Mouse (Mus musculus) T-helper 17 cell (primary cell): Measurements from ENCODE around the gene 3110009E18Rik.

Source experiments
- in situ Hi-C, 2 experiments: fragments of 300-600 bp; cut with MboI, MseI; formaldehyde crosslinking; loops; 1 replicate in 1 of 2; 2 replicates in 1 of 2; pipeline ENCODE4 v1.15.1; 2025; ENCODE audit warnings: high pct_unique_total_duplicates in 2 of 2

3110009E18Rik gene

GRCm38 (mm10) chr1:120120969-120121811, at the start of gene 3110009E18Rik, which contains the start of gene Dbi:
3110009E18Rik (plus strand) TSS chr1:120121187.
Dbi (minus strand) TSS chr1:120121078.
- in situ Hi-C loops: no loop called here

GRCm38 (mm10) chr1:120072900-120073299, 48.1 kb upstream of the 3110009E18Rik start:
- in situ Hi-C loops: no loop called here

GRCm38 (mm10) chr1:120073519-120074306, 47.3 kb upstream of the 3110009E18Rik start, which contains the start of gene Tmem37:
Tmem37 (minus strand) TSS chr1:120074074.
- in situ Hi-C loops: no loop called here

- in situ Hi-C loops: no loop called here
These were observed 46.7 kb upstream of the 3110009E18Rik start for GRCm38 (mm10) chr1:120074307-120074702.

GRCm38 (mm10) chr1:120074931-120075330, 46.1 kb upstream of the 3110009E18Rik start:
- in situ Hi-C loops: no loop called here

GRCm38 (mm10) chr1:120075507-120075906, 45.5 kb upstream of the 3110009E18Rik start:
- in situ Hi-C loops: no loop called here

- in situ Hi-C loops: no loop called here
These were observed 43.1 kb upstream of the 3110009E18Rik start for GRCm38 (mm10) chr1:120077746-120078410.

- in situ Hi-C loops: no loop called here
These were observed 40.4 kb upstream of the 3110009E18Rik start for GRCm38 (mm10) chr1:120080632-120081031.

- in situ Hi-C loops: no loop called here
These were observed 37.9 kb upstream of the 3110009E18Rik start for GRCm38 (mm10) chr1:120082957-120083585.

GRCm38 (mm10) chr1:120083921-120084517, 37.0 kb upstream of the 3110009E18Rik start:
- in situ Hi-C loops: no loop called here

- in situ Hi-C loops: no loop called here
These were observed 35.3 kb upstream of the 3110009E18Rik start for GRCm38 (mm10) chr1:120085696-120086095.

GRCm38 (mm10) chr1:120086644-120087043, 34.3 kb upstream of the 3110009E18Rik start:
- in situ Hi-C loops: no loop called here

- in situ Hi-C loops: no loop called here
These were observed 31.8 kb upstream of the 3110009E18Rik start for GRCm38 (mm10) chr1:120089180-120089579.

GRCm38 (mm10) chr1:120090880-120091570, 30.0 kb upstream of the 3110009E18Rik start:
- in situ Hi-C loops: loop anchor here in 1 of 2 experiments (5.0 kb wide), 1 partner anchor 69 kb away; no protein-coding TSS in a partner anchor

- in situ Hi-C loops: loop anchor here in 1 of 2 experiments (5.0 kb wide), 1 partner anchor 71 kb away; no protein-coding TSS in a partner anchor
These were observed 27.4 kb upstream of the 3110009E18Rik start for GRCm38 (mm10) chr1:120093482-120094134.

- in situ Hi-C loops: loop anchor here in 1 of 2 experiments (5.0 kb wide), 1 partner anchor 73 kb away; no protein-coding TSS in a partner anchor
These were observed 26.1 kb upstream of the 3110009E18Rik start for GRCm38 (mm10) chr1:120094920-120095319.

- in situ Hi-C loops: no loop called here
These were observed 22.7 kb upstream of the 3110009E18Rik start for GRCm38 (mm10) chr1:120098327-120098726.

GRCm38 (mm10) chr1:120099483-120099882, 21.5 kb upstream of the 3110009E18Rik start:
- in situ Hi-C loops: no loop called here
